Mouse (Mus musculus) lung, embryonic 16.5 days (tissue): Measurements from ENCODE around the gene Hcn2. TPM values are rescaled to one million over a fixed set of nuclear protein-coding genes. Genes with fewer than 3 reads are reported as not detected.

ENCODE experiments used
- ATAC-seq: fragments of 200-750 bp; cut with Nextera tagmentation; 2 replicates; pipeline ENCODE4 v1.8.0; 2017; ENCODE audit warnings: low read depth, mild to moderate bottlenecking, moderate library complexity
- H3K27ac ChIP-seq: fragments of 300-500 bp; sonication (generic); 2 replicates; pipeline ENCODE4 v1.5.1; 2014; ENCODE audit warnings: mild to moderate bottlenecking, control low read depth, low read length
- H3K27me3 ChIP-seq: fragments of 300-500 bp; sonication (generic); 2 replicates; pipeline ENCODE4 v1.6.1; 2014; ENCODE audit warnings: low read depth, low read length, mixed read lengths; ENCODE audit not compliant: control insufficient read depth, insufficient read depth
- H3K36me3 ChIP-seq: fragments of 300-500 bp; sonication (generic); 2 replicates; pipeline ENCODE4 v1.6.1; 2014; ENCODE audit warnings: low read length; ENCODE audit not compliant: control insufficient read depth, insufficient read depth
- H3K4me1 ChIP-seq: fragments of 300-500 bp; sonication (generic); replicated peaks from 2 replicates; pipeline ENCODE4 v1.6.1; 2014; ENCODE audit warnings: low read length, mixed read lengths; ENCODE audit not compliant: control insufficient read depth, insufficient read depth
- H3K4me2 ChIP-seq: fragments of 300-500 bp; sonication (generic); 2 replicates; pipeline ENCODE4 v1.6.1; 2014; ENCODE audit warnings: low read depth, low read length, control low read depth
- H3K4me3 ChIP-seq: fragments of 300-500 bp; sonication (generic); 2 replicates; pipeline ENCODE4 v1.5.1; 2014; ENCODE audit warnings: mild to moderate bottlenecking, low read length, control low read depth
- H3K9ac ChIP-seq: fragments of 300-500 bp; sonication (generic); 2 replicates; pipeline ENCODE4 v1.6.1; 2014; ENCODE audit warnings: low read length, control low read depth
- H3K9me3 ChIP-seq: fragments of 300-500 bp; sonication (generic); 2 replicates; pipeline ENCODE4 v1.6.1; 2016; ENCODE audit warnings: low read length; ENCODE audit not compliant: control insufficient read depth
- WGBS: fragments of 180-500 bp; shearing (Covaris S2); extraction: QIAGEN DNeasy Blood & Tissue Kit; methylation state at CpG from one replicate; pipeline ENCODE4 v1.1.7; 2014; 5-methylcytosine and 5-hydroxymethylcytosine counted together
- polyA plus RNA-seq: library from polyadenylated mRNA; unstranded; fragments of >200 nt; fragmentation: Nextera tagmentation; extraction: Ambion mirVana; gene quantifications from 2 replicates; pipeline ENCODE4 v1.2.1, GENCODE M21; 2015

The Hcn2 gene
- polyA plus RNA-seq, 1 experiment from 2014 or later: not detected

GRCm38 (mm10) chr10:79762875-79763274 is 46.4 kb downstream of the Hcn2 start:
- peaks cover 34% of the 10 kb centered on the region for H3K36me3 ChIP-seq
- H3K27me3 ChIP-seq: no peaks in the 10 kb centered on the region
- WGBS: 78% methylated on average over 3 of the region's 3 CpGs
- no peak overlapping the region for H3K4me2 ChIP-seq
- H3K9me3 ChIP-seq: no peaks in the 10 kb centered on the region
- no peak overlapping the region for H3K9ac ChIP-seq
- no peak overlapping the region for H3K27ac ChIP-seq
- ATAC-seq: no peak
- peaks cover 13% of the 10 kb centered on the region for H3K4me1 ChIP-seq
- no peak overlapping the region for H3K4me3 ChIP-seq

- 65% methylated on average over 7 of the region's 7 CpGs for WGBS
Observed at GRCm38 (mm10) chr10:79764234-79764633, 47.8 kb downstream of the Hcn2 start.

GRCm38 (mm10) chr10:79765228-79765745 is 48.9 kb downstream of the Hcn2 start:
- Histone ChIP-seq H3K4me1 (peaks cover 16% of the 10 kb centered on the region), H3K4me3 (peak overlapping the region; percentile 90), H3K4me2 (peak overlapping the region; percentile 88), H3K27me3 (no peaks in the 10 kb centered on the region), H3K9me3 (no peaks in the 10 kb centered on the region), H3K9ac (peak overlapping the region; percentile 93), H3K36me3 (peaks cover 18% of the 10 kb centered on the region), H3K27ac (no peak overlapping the region)
- ATAC-seq: no peak
- 39% methylated on average over 2 of the region's 2 CpGs for WGBS

More at GRCm38 (mm10) chr10:79764234-79764633, 47.8 kb downstream of the Hcn2 start:
- Histone ChIP-seq H3K27me3 (no peaks in the 10 kb centered on the region), H3K9me3 (no peaks in the 10 kb centered on the region), H3K36me3 (peaks cover 20% of the 10 kb centered on the region), H3K9ac (no peak overlapping the region), H3K4me2 (no peak overlapping the region), H3K27ac (no peak overlapping the region), H3K4me3 (no peak overlapping the region), H3K4me1 (peaks cover 16% of the 10 kb centered on the region)
- ATAC-seq: no peak

- Histone ChIP-seq H3K27me3 (no peaks in the 10 kb centered on the region), H3K4me1 (peaks cover 16% of the 10 kb centered on the region), H3K36me3 (peaks cover 12% of the 10 kb centered on the region), H3K9ac (peak overlapping the region; percentile 93), H3K4me2 (peak overlapping the region; percentile 88), H3K9me3 (no peaks in the 10 kb centered on the region), H3K4me3 (peak overlapping the region; percentile 90), H3K27ac (peak overlapping the region; percentile 94)
- ATAC-seq: no peak
- WGBS: 5% methylated on average over 16 of the region's 16 CpGs
Observed at GRCm38 (mm10) chr10:79766001-79766507, 49.6 kb downstream of the Hcn2 start.

GRCm38 (mm10) chr10:79766508-79767325 is 50.3 kb downstream of the Hcn2 start, which contains the start of gene Rnf126:
Gene Rnf126 (minus strand): TSS chr10:79766952.
- Histone ChIP-seq H3K27me3 (no peaks in the 10 kb centered on the region), H3K9ac (peak within 1 kb of the TSS; percentile 93), H3K9me3 (no peaks in the 10 kb centered on the region), H3K4me3 (peak within 1 kb of the TSS; percentile 90), H3K36me3 (peaks cover 6% of the 10 kb centered on the region), H3K4me2 (peak within 1 kb of the TSS; percentile 88), H3K27ac (peak within 1 kb of the TSS; percentile 94), H3K4me1 (peaks cover 16% of the 10 kb centered on the region)
- WGBS: under 1% methylated on average over 84 of the region's 101 CpGs
- peak; percentile 94 for ATAC-seq

GRCm38 (mm10) chr10:79767372-79768244 is 51.2 kb downstream of the Hcn2 start:
- 8% methylated on average over 40 of the region's 40 CpGs for WGBS
- H3K36me3 ChIP-seq: no peaks in the 10 kb centered on the region
- H3K9me3 ChIP-seq: peaks cover 3% of the 10 kb centered on the region; the same call in 1 of the 2 replicates
- no peaks in the 10 kb centered on the region for H3K27me3 ChIP-seq
- ATAC-seq: peak; percentile 80
- peak overlapping the region; percentile 94 for H3K27ac ChIP-seq
- peak overlapping the region; percentile 59 for H3K9ac ChIP-seq
- peak overlapping the region; percentile 88 for H3K4me2 ChIP-seq
- peaks cover 16% of the 10 kb centered on the region for H3K4me1 ChIP-seq
- peak overlapping the region; percentile 90 for H3K4me3 ChIP-seq

GRCm38 (mm10) chr10:79768400-79768799 is 52.0 kb downstream of the Hcn2 start:
- no peak overlapping the region for H3K27ac ChIP-seq
- ATAC-seq: no peak

GRCm38 (mm10) chr10:79769329-79769728 is 52.9 kb downstream of the Hcn2 start:
- WGBS: 22% methylated on average over 4 of the region's 4 CpGs
- Histone ChIP-seq H3K4me1 (peaks cover 16% of the 10 kb centered on the region), H3K4me2 (no peak overlapping the region), H3K27me3 (no peaks in the 10 kb centered on the region), H3K27ac (no peak overlapping the region), H3K4me3 (no peak overlapping the region), H3K9me3 (peaks cover 3% of the 10 kb centered on the region; the same call in 1 of the 2 replicates), H3K9ac (no peak overlapping the region), H3K36me3 (no peaks in the 10 kb centered on the region)
- ATAC-seq: no peak

More at GRCm38 (mm10) chr10:79768400-79768799, 52.0 kb downstream of the Hcn2 start:
- no peaks in the 10 kb centered on the region for H3K36me3 ChIP-seq
- 3% methylated on average over 5 of the region's 5 CpGs for WGBS
- H3K27me3 ChIP-seq: no peaks in the 10 kb centered on the region
- no peak overlapping the region for H3K9ac ChIP-seq
- no peak overlapping the region for H3K4me3 ChIP-seq
- no peak overlapping the region for H3K4me2 ChIP-seq
- peaks cover 3% of the 10 kb centered on the region; the same call in 1 of the 2 replicates for H3K9me3 ChIP-seq
- H3K4me1 ChIP-seq: peaks cover 16% of the 10 kb centered on the region
